Mouse (Mus musculus) lung, embryonic 15.5 days (tissue): ENCODE measurements around the gene Atp6v0c. TPM values are rescaled to one million over a fixed set of nuclear protein-coding genes. Genes with fewer than 3 reads are reported as not detected.
"Not testable (repeated sequence)": the region's sequence is repeated elsewhere in the genome, so short reads cannot be mapped to it uniquely, and the experiment has no call there.

ENCODE experiments used
- ATAC-seq: fragments of 200-750 bp; cut with Nextera tagmentation; 2 replicates; pipeline ENCODE4 v1.8.0; 2017; ENCODE audit warnings: moderate number of reproducible peaks, borderline replicate concordance; ENCODE audit not compliant: low FRiP score, low TSS enrichment; ENCODE audit errors: extremely low read depth
- H3K27ac ChIP-seq: fragments of 300-500 bp; sonication (generic); 2 replicates; pipeline ENCODE4 v1.5.1; 2015; ENCODE audit warnings: moderate library complexity, mild to moderate bottlenecking, inconsistent platforms
- H3K27me3 ChIP-seq: fragments of 300-500 bp; sonication (generic); 2 replicates; pipeline ENCODE4 v1.6.1; 2015; ENCODE audit warnings: inconsistent platforms
- H3K36me3 ChIP-seq: fragments of 300-500 bp; sonication (generic); 2 replicates; pipeline ENCODE4 v1.6.1; 2015; ENCODE audit warnings: inconsistent platforms
- H3K4me1 ChIP-seq: fragments of 300-500 bp; sonication (generic); 2 replicates; pipeline ENCODE4 v1.6.1; 2015; ENCODE audit warnings: inconsistent platforms
- H3K4me2 ChIP-seq: fragments of 300-500 bp; sonication (generic); 2 replicates; pipeline ENCODE4 v1.6.1; 2015; ENCODE audit warnings: inconsistent platforms, mild to moderate bottlenecking, moderate library complexity
- H3K4me3 ChIP-seq: fragments of 300-500 bp; sonication (generic); 2 replicates; pipeline ENCODE4 v1.5.1; 2015; ENCODE audit warnings: mild to moderate bottlenecking, inconsistent platforms
- H3K9ac ChIP-seq: fragments of 300-500 bp; sonication (generic); 2 replicates; pipeline ENCODE4 v1.6.1; 2015; ENCODE audit warnings: inconsistent platforms
- H3K9me3 ChIP-seq: fragments of 300-500 bp; sonication (generic); 2 replicates; pipeline ENCODE4 v1.6.1; 2016; ENCODE audit warnings: inconsistent platforms
- WGBS: fragments of 180-500 bp; shearing (Covaris S2); methylation state at CpG from one replicate; pipeline ENCODE4 v1.1.7; 2015; 5-methylcytosine and 5-hydroxymethylcytosine counted together
- polyA plus RNA-seq: library from polyadenylated mRNA; unstranded; fragments of >200 nt; fragmentation: Nextera tagmentation; extraction: Ambion mirVana; gene quantifications from 2 replicates; pipeline ENCODE4 v1.2.1, GENCODE M21; 2015

The Atp6v0c gene
- polyA plus RNA-seq, 1 experiment from 2014 or later: 447 TPM

DNA sequence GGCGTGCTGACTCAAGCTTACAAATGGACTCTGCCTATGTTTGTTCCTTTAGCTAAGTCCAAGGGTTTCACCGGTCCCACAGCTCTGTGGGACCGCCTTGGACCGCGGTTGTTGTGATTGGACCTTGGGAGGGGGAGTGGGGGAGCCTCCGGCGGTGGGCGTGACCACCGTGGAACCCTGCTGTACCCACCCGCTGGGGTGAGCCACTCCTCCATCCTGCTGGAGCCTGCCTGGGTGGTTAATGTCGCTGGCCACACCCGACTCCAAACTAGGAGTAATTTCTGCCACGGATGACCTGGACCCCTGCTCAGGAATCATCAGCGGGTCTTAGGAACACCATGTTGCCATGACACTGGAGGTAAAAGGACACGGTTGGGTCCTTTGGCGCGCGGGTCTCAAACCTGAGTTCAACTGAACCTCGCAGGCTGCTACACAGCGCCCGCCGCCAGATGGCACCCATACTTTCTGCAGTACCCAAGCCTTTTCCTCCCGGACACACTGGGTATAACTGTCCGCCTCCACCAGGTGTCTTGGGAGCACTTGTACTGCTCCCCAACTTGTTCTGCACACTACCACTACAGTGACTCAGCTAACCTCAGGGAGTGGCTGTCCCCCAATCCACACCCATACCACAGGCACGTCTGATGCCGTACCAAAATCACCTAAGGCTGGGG is 17.5 kb downstream of the Atp6v0c start:
- Histone ChIP-seq H3K4me2 (peak overlapping the region; percentile 90), H3K27ac (no peak overlapping the region), H3K9me3 (no peaks in the 10 kb centered on the region), H3K27me3 (no peaks in the 10 kb centered on the region), H3K4me1 (peaks cover 15% of the 10 kb centered on the region), H3K4me3 (peak overlapping the region; percentile 45), H3K9ac (peak overlapping the region; percentile 49), H3K36me3 (no peaks in the 10 kb centered on the region)
- under 1% methylated on average over 26 of the region's 26 CpGs for WGBS
- peak; percentile 87 for ATAC-seq

DNA sequence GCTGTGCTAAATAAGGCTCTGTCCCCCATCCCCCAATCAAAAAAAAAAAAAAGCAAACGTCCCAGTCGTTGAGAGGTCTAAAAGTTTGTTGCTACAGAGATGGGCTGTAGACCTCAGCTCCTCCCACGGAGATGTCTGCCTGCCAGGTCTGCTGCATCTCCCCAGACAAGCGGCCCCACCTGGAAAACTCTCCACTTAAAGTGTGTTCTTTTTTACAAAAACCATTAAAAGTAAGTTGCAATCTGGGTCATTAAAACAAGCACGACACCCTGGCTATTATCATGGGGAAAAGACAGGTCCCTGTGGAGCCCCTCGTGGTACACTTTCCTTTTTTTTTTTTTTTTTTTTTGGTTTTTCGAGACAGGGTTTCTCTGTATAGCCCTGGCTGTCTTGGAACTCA is 18.1 kb downstream of the Atp6v0c start:
- Histone ChIP-seq H3K27ac (no peak overlapping the region), H3K36me3 (no peaks in the 10 kb centered on the region), H3K4me3 (peak overlapping the region; percentile 45), H3K4me1 (peaks cover 15% of the 10 kb centered on the region), H3K27me3 (no peaks in the 10 kb centered on the region), H3K4me2 (peak overlapping the region; percentile 90), H3K9me3 (no peaks in the 10 kb centered on the region), H3K9ac (peak overlapping the region; percentile 49; the same call in 1 of the 2 replicates)
- no peak for ATAC-seq
- 20% methylated on average over 7 of the region's 7 CpGs for WGBS

DNA sequence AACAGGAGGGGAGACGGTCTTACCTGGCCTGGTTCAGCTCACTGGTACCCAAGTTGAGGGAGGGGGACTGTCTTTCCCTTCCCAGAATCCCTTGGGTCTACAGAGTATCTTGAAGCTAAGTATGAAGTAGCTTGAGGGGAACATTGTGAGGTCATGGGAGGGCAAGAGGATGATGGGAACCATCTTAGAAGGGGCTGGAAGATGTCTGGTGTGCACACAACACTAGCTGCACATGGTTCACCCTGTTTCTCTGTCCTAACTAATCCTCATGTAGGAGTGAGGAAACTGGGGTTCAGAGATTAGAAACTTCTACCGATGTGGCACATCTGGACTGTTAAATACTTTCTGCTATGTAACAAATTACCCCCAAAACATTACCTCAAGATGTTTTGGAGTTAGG is 18.7 kb downstream of the Atp6v0c start, which contains the start of gene Pdpk1:
Gene Pdpk1, minus strand, starts transcription at position 101 of the 400 bp plus-strand sequence.
- WGBS: 71% methylated on average over 2 of the region's 2 CpGs
- peak within 1 kb of the TSS; percentile 90 for H3K4me2 ChIP-seq
- H3K36me3 ChIP-seq: no peaks in the 10 kb centered on the region
- H3K27ac ChIP-seq: no peak within 1 kb of the TSS
- H3K4me3 ChIP-seq: peak within 1 kb of the TSS; percentile 45
- H3K9ac ChIP-seq: peak within 1 kb of the TSS; percentile 49
- no peaks in the 10 kb centered on the region for H3K27me3 ChIP-seq
- ATAC-seq: no peak
- peaks cover 15% of the 10 kb centered on the region for H3K4me1 ChIP-seq
- H3K9me3 ChIP-seq: no peaks in the 10 kb centered on the region

DNA sequence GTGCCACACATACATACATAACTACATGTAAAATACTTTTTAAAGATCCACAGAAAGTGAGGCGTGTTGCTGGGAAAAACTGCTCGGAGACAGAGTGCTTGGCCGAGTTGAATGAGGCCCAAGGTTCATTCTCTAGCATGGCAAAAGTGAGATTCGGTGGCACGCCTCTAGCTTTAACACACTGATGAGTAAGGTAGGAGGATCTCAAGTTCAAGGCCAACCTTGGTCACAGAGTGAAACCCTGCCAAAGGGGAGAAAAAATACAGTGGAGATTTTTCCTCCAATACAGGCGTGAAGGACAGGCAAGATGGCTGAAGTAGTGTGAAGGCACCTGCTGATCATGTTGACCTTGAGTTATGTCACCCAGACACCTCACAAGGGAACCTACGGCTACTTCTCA is 20.1 kb downstream of the Atp6v0c start:
- no peak overlapping the region for H3K27ac ChIP-seq
- no peak for ATAC-seq
- WGBS: 83% methylated on average over 7 of the region's 7 CpGs
- H3K9me3 ChIP-seq: no peaks in the 10 kb centered on the region
- no peaks in the 10 kb centered on the region for H3K36me3 ChIP-seq
- H3K4me3 ChIP-seq: no peak overlapping the region
- H3K4me1 ChIP-seq: peaks cover 15% of the 10 kb centered on the region
- H3K9ac ChIP-seq: no peak overlapping the region
- no peak overlapping the region for H3K4me2 ChIP-seq
- H3K27me3 ChIP-seq: no peaks in the 10 kb centered on the region

DNA sequence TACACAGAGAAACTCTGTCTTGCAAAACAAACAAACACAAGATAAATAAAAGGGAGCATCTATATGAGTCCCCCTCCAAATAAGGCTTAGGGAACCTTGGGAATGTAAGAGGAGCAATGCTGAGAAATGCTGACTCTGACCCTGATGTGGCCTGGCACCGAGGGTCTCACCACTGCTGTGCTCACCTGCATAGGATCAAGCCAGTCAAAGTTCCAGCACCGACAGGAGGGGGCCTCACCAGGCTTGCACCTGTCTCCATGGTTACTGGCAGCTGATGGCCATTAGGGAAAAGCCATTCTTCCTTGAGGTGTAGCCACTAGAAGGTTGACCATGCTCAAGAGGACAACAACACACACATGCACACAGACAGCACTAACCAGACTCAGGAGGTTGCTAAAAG is 26.6 kb downstream of the Atp6v0c start:
- 34% methylated on average over 2 of the region's 2 CpGs for WGBS

DNA sequence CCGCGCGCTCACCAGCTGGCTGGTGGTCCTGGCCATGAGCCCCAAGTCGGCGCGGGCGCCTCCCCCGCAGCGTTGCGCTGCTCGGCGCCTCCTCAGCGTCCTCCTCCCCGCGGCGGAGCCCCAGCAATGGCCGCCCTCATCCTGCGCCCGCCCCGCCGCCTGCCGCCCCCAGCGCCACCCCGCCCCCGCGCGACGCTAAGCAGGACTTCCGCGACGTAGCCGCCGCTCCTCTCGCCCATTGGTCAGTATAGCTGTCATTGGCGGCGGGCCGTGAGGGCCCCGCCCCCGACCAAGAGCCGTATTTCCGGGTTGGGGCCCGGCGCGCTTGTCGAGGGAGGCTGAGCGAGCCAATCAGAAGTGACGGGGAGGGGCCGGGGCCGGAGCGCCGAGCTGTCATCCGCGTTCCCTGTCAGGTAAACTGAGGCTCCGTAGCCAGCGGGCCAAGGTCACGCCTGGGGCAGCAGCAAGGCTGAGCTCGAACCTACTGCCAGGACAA is 28.0 kb downstream of the Atp6v0c start:
- no peaks in the 10 kb centered on the region for H3K9me3 ChIP-seq
- H3K4me3 ChIP-seq: peak overlapping the region; percentile 77
- ATAC-seq: peak; percentile 98
- H3K36me3 ChIP-seq: no peaks in the 10 kb centered on the region
- H3K27ac ChIP-seq: peak overlapping the region; percentile 74
- WGBS: under 1% methylated on average over 56 of the region's 57 CpGs
- H3K9ac ChIP-seq: peak overlapping the region; percentile 83
- no peaks in the 10 kb centered on the region for H3K27me3 ChIP-seq
- H3K4me2 ChIP-seq: peak overlapping the region; percentile 84
- H3K4me1 ChIP-seq: peaks cover 30% of the 10 kb centered on the region

More for the DNA sequence above, 26.6 kb downstream of the Atp6v0c start:
- Histone ChIP-seq H3K4me2 (no peak overlapping the region), H3K9ac (no peak overlapping the region), H3K27me3 (no peaks in the 10 kb centered on the region), H3K4me1 (peaks cover 24% of the 10 kb centered on the region), H3K36me3 (no peaks in the 10 kb centered on the region), H3K9me3 (no peaks in the 10 kb centered on the region), H3K4me3 (no peak overlapping the region), H3K27ac (no peak overlapping the region)
- ATAC-seq: no peak

DNA sequence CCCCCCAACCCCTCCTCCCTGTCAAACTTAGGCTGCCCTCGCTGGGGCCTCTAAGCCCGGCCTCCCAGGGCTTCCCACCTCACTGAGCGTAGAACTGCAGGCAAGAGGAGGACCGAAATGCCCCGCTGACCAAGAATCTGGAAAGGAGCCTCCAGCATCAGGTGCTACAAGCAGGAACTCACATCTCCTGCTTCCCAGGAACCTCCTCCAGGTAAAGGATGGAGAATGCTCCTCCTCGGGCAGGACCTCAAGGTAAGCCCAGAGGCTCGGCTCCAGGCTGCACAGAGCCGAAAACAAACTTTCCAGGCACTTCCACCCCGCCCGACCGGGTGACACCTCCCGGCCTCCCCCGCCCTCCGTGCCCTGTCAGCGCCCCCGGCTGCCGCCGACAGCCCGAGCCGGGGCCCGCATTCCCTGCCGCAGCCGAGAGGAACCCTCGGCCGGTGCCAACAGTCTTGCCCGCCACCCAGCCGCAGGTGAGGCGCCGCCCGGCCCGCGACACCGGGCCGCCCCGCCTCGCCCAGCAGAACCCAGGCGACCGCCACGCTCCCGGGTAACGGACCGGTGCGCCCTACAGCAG is 28.6 kb downstream of the Atp6v0c start:
- H3K4me3 ChIP-seq: peak overlapping the region; percentile 77
- ATAC-seq: peak; percentile 46
- H3K36me3 ChIP-seq: no peaks in the 10 kb centered on the region
- H3K9me3 ChIP-seq: no peaks in the 10 kb centered on the region
- H3K4me2 ChIP-seq: peak overlapping the region; percentile 81
- under 1% methylated on average over 41 of the region's 43 CpGs for WGBS
- peak overlapping the region; percentile 83 for H3K9ac ChIP-seq
- no peaks in the 10 kb centered on the region for H3K27me3 ChIP-seq
- H3K4me1 ChIP-seq: peaks cover 30% of the 10 kb centered on the region
- peak overlapping the region; percentile 74 for H3K27ac ChIP-seq

DNA sequence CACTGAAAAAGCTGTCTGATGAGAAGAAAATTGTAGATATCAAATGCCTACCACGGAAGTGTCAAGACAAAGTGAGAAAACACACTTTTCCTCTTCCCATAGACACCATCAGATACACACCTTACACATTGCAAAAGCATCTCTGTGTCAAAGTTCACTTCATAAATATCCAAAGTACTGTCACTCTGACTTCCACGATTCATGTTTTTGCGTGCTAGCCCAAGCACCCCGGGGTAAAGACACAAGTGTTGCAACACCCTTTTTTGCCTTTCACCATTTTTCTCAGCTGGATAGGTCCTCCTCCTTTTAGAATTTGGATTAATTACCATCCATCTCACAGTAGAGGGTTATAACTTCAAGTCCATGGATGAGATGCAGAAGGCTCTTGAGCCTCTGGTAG is 29.5 kb downstream of the Atp6v0c start:
- peaks cover 30% of the 10 kb centered on the region for H3K4me1 ChIP-seq
- H3K9me3 ChIP-seq: no peaks in the 10 kb centered on the region
- peak overlapping the region; percentile 77 for H3K4me3 ChIP-seq
- peak overlapping the region; percentile 83 for H3K9ac ChIP-seq
- 78% methylated on average over 4 of the region's 4 CpGs for WGBS
- ATAC-seq: no peak
- peak overlapping the region; percentile 81 for H3K4me2 ChIP-seq
- H3K27me3 ChIP-seq: no peaks in the 10 kb centered on the region
- no peaks in the 10 kb centered on the region for H3K36me3 ChIP-seq
- H3K27ac ChIP-seq: no peak overlapping the region

DNA sequence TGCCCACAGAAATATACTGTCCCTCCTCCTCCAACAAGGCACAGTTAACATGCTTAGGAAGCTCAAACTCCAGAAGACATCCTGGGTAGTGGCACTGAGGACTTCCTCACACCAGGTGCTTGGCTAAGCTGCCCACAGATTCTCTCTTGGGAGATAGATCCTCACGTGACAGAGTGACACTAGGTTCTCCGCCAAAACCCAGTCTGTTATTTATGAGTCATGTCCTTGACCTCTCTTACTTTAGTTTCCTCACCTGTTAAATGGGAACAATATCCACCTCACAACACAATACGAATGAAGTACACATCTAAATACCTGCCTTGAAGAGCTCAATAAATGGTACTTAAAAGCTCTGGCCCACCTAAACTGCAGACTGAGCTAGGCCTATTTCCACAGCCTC is 30.2 kb downstream of the Atp6v0c start:
- H3K27me3 ChIP-seq: no peaks in the 10 kb centered on the region
- H3K27ac ChIP-seq: no peak overlapping the region
- no peaks in the 10 kb centered on the region for H3K9me3 ChIP-seq
- ATAC-seq: no peak
- H3K4me2 ChIP-seq: no peak overlapping the region
- H3K9ac ChIP-seq: no peak overlapping the region
- H3K4me1 ChIP-seq: peaks cover 30% of the 10 kb centered on the region
- no peaks in the 10 kb centered on the region for H3K36me3 ChIP-seq
- no peak overlapping the region for H3K4me3 ChIP-seq
- 77% methylated on average over 3 of the region's 3 CpGs for WGBS

DNA sequence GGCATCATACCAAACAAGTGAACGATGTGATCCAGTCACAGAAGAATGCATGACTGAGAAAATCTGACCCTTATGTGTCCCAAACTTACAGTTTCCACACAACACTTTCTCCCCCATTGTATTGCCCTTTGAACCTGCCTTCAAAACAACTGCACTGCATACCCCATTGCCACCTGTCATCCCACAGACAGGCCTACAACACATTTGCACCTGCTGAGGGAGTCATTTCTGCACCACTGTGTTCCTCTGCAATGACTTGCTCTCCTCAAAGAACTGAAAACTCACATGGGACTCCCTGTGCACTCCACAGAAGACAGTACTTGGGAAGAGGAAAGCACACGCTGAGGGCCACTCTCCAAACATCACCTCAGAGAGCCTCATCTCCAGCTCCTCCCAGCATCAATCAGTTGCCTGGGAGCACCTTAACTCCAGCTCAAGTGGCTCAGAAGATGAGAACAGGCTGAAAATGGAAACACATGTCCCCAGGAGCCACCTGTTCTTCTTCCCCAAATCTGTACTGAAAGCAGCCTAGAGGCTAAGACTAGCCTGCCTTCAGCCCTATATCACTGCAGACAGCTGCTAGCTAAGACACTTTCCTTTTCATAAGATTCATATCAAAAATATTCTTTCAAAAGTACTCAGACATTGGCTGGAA is 32.1 kb downstream of the Atp6v0c start:
- Histone ChIP-seq H3K9me3 (no peaks in the 10 kb centered on the region), H3K27ac (no peak overlapping the region), H3K4me3 (no peak overlapping the region), H3K36me3 (0 out of 2 replicates have a peak, but pooled peaks cover 5% of the 10 kb centered on the region), H3K27me3 (no peaks in the 10 kb centered on the region), H3K9ac (no peak overlapping the region), H3K4me2 (no peak overlapping the region), H3K4me1 (peaks cover 29% of the 10 kb centered on the region)
- ATAC-seq: no peak
- WGBS: 58% methylated on average over 2 of the region's 2 CpGs

DNA sequence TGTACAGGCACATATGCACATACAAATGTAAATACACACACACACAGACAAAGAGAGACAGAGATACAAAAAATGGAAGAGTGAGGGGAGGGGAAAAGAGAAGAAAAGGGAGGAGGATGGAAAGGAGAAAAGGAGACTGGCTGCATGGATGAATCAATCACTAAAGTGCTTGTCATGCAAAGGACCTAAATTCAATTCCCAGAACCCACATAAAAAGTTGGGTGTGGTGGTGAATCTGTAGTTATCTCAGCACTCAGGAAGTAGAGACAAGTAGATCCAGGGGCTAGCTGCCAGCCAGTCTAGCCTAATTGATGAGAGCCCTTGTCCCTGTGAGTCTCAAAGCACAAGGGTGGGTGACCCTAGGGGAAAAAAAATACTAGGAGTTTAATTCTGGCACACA is 35.4 kb downstream of the Atp6v0c start:
- H3K36me3 ChIP-seq: 0 out of 2 replicates have a peak, but pooled peaks cover 5% of the 10 kb centered on the region
- no peaks in the 10 kb centered on the region for H3K27me3 ChIP-seq
- no peaks in the 10 kb centered on the region for H3K9me3 ChIP-seq
- H3K9ac ChIP-seq: no peak overlapping the region
- H3K27ac ChIP-seq: no peak overlapping the region
- peaks cover 12% of the 10 kb centered on the region; the same call in 1 of the 2 replicates for H3K4me1 ChIP-seq
- no peak overlapping the region for H3K4me3 ChIP-seq
- H3K4me2 ChIP-seq: no peak overlapping the region
- no peak for ATAC-seq

DNA sequence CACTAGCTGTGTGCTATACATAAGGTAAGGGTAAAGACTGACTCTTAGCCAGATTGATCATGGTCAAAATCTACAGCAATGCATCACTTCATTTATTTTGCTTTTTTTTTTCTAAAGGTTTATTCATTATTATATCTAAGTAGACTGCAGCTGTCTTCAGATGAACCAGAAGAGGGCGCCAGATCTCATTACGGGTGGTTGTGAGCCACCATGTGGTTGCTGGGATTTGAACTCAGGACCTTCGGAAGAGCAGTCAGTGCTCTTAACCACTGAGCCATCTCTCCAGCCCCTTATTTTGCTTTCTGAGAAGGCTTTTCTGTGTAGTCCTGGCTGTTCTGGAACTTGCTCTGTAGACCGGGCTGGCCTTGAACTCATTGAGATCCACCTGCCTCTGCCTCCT is 36.6 kb downstream of the Atp6v0c start:
- H3K36me3 ChIP-seq, ATAC-seq, H3K4me2 ChIP-seq, H3K27ac ChIP-seq, H3K27me3 ChIP-seq, H3K9ac ChIP-seq, H3K4me3 ChIP-seq, H3K9me3 ChIP-seq: not testable (repeated sequence)
- peaks cover 10% of the 10 kb centered on the region; the same call in 1 of the 2 replicates for H3K4me1 ChIP-seq
- 81% methylated on average over 4 of the region's 4 CpGs for WGBS
